Mouse (Mus musculus) monocyte, adult 2 months (primary cell): ENCODE data around the gene Npvf.
A peak's percentile ranks its signal among the peaks of the same experiment; 100 is the strongest.
"Not testable (repeated sequence)": the region's sequence is repeated elsewhere in the genome, so short reads cannot be mapped to it uniquely, and the experiment has no call there.

Source experiments
- DNase-seq, 2 experiments: peaks; one replicate each; pipeline ENCODE4 v3.0.0; 2022; ENCODE audit warnings: low spot score in 2 of 2, low read depth in 1 of 2

The Npvf gene

GRCm38 (mm10) chr6:50641898-50642297 is 12.3 kb downstream of the Npvf start:
- DNase-seq: no peak

DNA sequence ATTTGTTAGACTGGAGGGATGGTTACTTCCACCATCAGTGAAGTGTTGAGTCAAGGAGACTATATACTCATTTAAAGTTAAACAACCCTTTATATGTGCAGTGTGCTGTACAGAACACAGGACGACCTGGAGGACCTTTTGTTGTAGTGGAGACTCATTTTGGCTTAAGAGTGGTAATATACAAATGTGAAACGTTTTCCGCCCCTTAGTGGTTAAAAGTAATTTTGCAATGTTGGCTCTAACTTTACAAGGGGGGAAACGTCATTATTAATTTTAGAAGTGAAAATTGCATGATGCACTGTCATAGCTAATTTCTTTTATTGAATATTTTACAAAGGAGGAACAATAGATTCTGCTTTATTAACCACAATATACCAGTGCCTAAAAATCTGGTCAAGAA is 13.9 kb downstream of the Npvf start:
- DNase-seq: no peak

DNA sequence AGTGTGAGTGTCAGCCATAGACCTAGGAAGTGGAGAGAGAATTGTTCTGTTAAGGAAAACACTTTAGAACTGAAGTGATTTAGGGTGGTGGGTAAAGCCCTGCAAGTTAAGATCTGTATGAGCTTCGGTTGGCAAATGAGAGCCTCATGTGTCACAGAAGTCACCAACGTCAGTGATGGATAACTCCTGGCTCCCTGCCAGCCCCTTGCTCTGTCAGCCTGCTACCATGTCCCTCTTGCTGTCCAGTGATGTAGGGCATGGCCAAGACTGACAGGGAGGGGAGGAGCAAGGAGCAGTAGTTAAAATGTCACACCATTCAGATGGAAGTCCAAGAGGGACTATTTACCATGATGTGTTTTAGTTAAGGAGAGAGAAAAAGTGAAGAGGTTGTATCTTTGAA is 14.6 kb downstream of the Npvf start:
- DNase-seq: no peak

GRCm38 (mm10) chr6:50626170-50626569 is 28.1 kb downstream of the Npvf start:
- not testable (repeated sequence) for DNase-seq

DNA sequence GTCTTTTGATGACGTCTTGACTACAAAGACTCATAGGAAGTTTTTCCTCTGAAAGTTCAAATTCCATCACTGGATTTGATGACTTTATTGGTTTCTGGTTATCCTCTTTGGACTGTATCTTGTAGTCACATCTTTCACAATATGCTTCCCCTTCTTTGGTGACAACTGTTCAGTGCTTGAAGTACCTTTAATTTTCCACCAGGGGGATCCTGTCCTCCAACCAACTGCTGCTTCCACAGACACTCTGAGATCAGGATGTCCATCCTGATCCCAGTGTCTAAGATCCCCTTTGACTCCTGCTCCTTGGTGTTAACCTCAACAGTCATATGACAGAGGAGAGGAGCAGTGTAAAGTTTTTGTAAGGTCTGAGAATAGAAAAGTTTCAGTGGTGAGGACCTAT is 36.0 kb downstream of the Npvf start:
- not testable (repeated sequence) for DNase-seq

DNA sequence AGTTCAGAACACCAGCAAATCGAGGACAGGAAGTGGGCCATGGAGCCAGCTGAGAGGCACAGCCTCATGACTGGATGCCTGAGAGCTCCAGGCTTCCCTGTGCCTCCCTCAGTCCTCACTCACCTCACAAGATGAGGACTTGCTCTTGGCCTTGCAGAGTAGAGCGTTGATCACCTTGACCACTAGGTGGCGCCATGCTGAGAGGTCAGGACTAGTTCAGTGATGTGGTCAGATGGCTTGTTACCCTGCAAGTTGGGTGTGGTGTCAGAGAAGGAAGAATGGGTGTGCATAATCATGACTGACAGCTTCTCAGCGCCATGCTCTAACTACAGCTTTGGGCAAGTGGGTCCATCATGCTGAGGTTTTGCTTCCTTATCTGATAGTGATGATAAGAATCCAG is 52.6 kb downstream of the Npvf start:
- DNase-seq: peak; percentile 17 to 44
